Mouse (Mus musculus) cerebellum, adult 11 months (tissue): ENCODE data around the gene Aox2.

Source experiments
- DNase-seq: peaks from one replicate; pipeline ENCODE4 v3.0.0; 2022

The Aox2 gene

DNA sequence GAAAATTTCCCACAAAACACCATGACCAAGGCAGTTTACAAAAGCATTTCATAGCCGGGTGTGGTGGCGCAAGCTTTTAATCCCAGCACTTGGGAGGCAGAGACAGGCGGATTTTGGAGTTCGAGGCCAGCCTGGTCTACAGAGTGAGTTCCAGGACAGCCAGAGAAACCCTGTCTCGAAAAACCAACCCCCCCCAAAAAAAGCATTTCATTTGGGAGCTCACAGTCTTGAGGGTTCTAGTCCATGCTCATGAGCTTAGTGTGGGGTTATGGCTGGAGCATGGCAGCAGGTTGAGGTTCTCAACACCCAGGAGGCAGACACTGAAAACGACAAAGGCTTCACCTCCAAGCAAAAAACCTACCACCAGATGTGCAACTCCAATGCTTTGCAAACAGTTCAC, 130.0 kb downstream of the Aox2 start:
- no peak for DNase-seq

DNA sequence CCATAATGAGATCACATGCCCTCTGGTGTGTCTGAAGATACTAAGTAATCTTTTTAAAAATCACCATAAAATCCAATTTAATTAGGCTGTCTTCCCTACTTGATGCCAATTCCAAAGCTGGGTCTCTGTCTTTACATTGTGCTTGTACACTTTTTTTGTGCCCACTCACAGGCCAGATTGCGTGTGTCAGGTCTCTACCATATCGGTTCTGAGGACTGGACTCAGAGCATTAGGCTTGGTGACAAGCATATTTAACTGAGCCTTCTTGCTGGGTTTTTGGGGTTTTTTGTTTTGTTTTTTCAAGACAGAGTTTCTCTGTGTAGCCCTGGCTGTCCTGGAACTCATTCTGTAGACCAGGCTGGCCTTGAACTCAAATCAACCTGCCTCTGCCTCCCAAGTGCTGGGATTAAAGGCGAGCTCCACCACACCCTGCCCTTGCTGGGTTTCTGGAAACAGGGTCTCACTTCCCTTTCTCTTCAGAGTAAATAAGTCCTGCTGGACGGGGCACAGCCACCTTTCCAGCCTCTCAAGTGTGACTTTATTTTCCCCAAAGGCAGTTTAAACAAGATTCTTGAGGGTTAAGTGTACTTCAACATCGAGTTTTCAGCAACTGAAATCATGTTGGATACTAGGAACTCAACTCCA, 131.5 kb downstream of the Aox2 start:
- no peak for DNase-seq

DNA sequence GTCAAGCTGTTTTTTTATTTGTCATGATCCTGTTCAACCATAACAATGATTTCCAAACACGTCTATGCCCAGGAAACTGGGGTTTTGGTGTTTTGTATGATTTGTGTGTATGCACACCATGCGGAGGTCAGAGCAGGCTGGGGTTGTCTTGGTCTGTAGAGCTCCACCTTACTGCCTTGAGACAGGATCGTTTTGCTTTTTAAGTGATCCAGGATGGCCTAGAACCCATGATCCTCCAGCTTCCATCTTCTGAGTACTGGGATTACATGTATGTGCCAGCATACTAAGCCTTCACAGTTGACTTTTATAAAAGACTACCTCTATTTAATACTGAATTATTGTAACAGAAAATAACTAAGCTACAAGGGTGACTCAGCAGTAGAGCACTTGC, 132.1 kb downstream of the Aox2 start:
- no peak for DNase-seq

DNA sequence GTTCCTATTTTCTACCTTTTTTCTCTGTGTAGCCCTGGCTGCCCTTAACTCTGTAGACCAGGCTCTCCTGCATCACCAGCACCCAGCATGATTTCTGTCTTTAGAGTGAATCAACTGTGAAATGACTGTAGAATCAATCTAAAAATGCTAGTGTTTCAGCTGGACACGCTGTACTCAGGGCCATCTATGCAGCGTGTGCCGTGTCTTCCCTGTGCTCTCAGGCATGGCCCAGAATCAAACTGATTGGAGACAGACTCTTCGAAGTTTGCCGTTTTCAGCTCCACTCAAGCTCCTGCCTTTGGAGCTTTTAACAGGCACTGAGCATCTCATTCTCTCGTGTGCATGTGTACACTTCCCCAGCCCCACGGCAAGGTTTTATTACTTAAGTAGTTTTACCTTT, 132.7 kb downstream of the Aox2 start:
- DNase-seq = no peak

DNA sequence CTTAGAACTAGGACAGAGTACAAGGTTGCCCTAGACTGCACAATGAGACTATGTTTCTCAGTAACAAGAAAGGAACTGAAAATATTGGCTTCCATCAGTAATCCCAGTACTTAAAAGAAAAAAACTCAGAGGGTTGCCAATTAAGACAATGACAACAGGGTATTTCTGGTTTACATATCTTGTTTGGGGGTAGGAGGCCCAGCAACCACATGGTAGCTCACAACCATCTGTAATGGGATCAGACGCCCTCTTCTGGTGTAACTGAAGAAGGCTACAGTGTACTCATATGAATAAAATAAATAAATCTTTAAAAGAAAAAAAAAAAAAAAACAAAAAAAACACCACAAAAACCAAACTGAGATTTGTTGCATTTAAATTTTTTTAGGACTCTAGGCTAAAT, 137.3 kb downstream of the Aox2 start:
- no peak for DNase-seq

DNA sequence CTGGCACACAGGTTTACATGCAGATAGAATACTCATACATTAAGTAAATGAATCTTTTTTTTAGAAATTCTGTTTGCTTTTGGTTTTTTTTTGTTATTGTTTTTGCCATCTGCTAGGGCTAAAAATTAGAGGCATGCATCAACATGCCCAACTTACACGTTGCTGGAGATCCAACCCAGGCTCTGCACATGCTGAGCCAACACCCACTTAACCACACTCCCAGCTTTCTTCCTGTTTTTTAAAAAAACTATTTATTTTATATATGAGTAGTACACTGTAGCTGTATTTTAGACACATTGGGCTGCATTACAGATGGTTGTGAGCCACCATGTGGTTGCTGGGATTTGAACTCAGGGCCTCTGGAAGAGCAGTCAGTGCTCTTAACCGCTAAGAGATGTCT, 137.9 kb downstream of the Aox2 start:
- no peak for DNase-seq

DNA sequence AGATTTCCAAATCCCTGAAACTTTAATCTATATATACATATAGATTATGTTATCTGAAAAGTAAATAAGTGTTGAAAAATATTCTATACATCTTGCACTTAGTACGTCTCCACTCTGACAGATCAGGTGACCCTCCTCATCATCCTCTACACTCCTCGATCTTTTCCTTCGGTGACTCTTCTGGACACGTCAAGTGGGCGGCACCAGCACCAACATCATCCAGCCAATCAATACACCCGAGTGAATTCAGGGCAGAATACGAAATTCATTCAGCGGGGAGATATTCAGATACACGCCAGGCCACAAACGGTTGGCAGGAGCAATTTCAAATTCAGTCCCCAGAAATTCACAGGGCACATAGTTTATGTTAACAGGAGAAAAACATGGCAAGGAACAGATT, 141.9 kb downstream of the Aox2 start:
- no peak for DNase-seq

DNA sequence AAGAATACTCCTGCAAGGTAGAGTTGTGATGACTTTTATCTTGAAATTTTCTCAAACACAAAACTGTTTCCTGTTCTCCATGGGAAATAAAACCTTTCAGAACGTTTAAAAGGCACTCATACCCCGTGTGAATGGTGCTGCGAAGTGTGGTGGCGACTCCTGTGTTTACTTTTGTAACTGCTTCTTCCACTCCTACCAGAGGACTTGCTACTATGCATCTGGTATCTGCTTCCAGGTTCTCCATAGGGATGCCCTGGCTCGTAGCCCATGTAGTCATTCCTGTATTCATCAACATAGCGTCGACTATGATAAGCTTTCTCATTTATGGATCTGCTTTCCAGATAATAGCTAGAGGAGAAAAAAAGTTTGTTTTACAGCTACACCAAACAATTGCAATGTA, 142.8 kb downstream of the Aox2 start:
- DNase-seq = peak; percentile 43

DNA sequence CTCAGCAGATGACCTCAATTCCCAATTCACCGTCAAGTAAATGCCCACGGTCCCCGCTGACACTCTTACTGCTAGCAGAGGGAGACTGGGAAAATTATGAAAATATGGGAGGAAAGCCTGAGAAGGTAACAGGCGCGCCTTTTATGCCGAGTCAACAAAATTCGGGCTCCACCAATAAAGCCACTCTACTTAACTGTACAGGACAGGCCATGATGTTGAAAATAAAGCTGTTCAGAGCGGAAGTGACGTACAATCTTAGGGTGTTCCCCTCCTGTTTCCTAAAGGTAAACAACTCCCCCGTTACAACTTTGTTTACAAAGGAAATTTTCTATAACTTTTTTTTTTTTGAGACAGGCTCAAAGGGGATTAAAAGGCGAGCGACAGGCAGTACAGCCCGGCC, 144.8 kb downstream of the Aox2 start:
- DNase-seq = no peak

DNA sequence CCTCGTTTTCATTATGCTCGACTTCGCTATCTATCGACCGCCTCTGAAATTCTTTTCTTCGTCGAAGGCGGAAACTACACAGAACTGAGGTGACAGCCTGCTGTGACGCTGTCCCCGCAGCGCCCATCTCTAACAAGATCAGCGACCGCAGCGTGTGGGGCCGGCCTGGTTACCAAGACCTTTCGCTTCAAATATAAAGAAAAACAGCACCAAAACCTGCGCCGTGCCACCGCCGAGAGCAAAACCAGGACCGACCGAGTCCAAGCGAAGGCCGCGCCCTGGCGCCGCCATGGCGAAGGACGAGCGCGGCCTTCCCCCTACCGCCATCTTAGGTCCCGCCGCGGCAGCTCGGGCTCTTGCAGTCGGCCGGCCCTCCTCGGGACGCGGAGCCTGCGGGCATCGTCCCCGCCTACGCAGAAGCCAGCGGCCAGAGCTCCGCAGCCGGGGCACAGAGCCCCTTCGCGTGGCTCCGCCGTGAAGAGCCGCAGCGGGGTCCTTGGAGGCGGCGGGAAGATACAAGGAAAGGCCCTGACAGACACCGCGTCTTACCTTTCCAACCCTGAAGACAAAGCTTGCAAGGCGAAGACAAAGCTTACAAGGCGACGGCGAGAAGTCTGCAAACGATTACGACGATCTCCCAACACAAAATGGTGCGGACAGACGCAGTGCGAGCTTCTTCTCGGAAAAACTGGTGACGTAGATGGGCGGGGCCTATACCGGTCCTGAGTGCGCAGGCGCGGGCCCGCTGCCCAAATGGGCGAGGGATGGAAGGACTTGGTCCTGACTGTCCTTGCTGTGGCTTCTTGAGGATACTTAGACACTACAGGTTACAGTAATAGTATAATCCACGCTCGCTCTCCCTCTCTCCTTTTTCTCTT, 145.5 kb downstream of the Aox2 start, which contains the start of gene Clk1:
Gene Clk1 (minus strand): TSS at position 696 of the 878 bp plus-strand sequence.
- DNase-seq = peak; percentile 97

DNA sequence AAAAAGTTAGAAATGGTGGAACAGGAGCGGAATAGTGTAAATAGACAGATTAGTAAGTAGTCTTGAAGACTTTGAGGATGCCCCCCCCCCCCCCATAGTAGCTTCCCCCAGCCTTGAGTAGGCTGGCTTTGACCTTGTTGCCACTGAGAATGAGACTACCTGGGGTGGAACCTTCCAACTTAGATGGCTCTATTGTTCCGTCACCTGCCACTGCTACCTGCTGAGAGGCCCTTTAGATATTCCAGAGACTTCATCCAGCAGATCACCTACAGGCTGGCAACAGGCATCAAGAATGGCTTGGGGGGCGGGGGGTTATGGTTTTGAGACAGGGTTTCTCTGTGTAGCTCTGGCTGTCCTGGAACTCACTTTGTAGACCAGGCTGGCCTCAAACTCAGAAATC, 146.4 kb downstream of the Aox2 start:
- DNase-seq = no peak
